Mouse (Mus musculus): ENCODE results near the gene Morc2a. TPM values are rescaled to one million over a fixed set of nuclear protein-coding genes. Genes with fewer than 3 reads are reported as not detected.

Gene Morc2a
- polyA plus RNA-seq, 1 experiment from 2014 or later = 6.9 TPM

DNA sequence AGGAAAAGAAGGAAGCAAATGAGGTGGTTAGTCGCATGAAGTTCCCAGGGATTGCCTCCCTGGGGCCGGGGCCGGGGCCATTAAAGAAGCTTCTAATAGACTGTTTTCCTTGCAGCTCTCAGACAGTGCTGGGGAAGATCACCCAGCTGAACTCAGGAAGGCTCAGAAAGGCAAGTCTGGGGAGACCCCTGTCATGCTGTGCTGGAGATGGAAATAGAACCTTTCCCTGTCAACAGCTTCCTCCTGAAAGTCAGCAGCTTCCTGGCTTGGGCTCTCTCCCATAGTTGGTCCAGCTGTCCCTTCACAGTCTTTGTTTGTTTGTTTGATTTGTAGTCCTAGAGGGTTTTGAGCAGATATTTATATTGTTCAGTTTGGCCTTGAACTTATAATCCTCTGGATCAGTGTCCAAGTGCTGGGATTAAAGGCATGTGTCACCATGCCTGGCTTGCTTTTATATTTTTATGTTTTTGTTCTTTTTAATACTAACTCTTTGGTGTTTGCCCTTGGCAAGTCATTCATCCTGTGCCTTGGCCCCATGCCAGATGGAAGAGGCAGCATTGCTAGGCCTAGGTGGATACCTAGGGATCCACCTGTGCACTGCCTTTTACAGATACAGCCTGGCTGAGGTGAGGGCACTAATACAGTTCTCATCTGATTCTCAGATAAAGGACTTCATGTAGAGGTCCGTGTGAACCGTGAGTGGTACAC, 35.9 kb downstream of the Morc2a start:
- 84% methylated on average over 5 of the region's 5 CpGs for WGBS (ENCODE audit: insufficient replicate concordance)
- ATAC-seq (ENCODE audit: low read depth) (no peak), DNase-seq (no peak)
- no peaks in the 10 kb centered on the region for H3K27me3 ChIP-seq
- no peak overlapping the region for H3K9ac ChIP-seq
- peaks cover 89% of the 10 kb centered on the region for H3K36me3 ChIP-seq
- H3K9me3 ChIP-seq (replicated peaks) = no peaks in the 10 kb centered on the region
- no peaks in the 10 kb centered on the region for H3K4me1 ChIP-seq (replicated peaks)
- H3K27ac ChIP-seq = no peak overlapping the region
- H3K4me3 ChIP-seq (replicated peaks) = no peak overlapping the region
- H3K4me2 ChIP-seq = no peak overlapping the region

DNA sequence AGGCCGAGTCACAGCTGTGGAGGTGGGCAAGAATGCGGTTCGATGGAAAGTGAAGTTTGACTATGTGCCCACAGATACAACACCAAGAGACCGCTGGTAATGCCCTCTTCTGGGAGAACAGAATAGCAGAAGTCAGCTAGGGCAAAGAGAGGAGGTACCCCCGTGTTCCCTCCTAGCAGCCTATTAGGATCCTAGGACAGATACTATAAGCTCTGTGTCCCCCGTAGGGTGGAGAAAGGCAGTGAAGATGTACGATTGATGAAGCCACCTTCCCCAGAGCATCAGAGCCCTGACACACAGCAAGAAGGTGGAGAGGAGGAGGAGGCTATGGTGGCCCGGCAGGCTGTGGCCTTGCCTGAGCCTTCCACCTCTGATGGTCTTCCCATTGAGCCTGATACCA, 36.4 kb downstream of the Morc2a start:
- Histone ChIP-seq H3K4me1 (replicated peaks) (no peaks in the 10 kb centered on the region), H3K27me3 (no peaks in the 10 kb centered on the region), H3K9ac (no peak overlapping the region), H3K27ac (no peak overlapping the region), H3K4me3 (replicated peaks) (no peak overlapping the region), H3K36me3 (peaks cover 89% of the 10 kb centered on the region), H3K4me2 (no peak overlapping the region), H3K9me3 (replicated peaks) (no peaks in the 10 kb centered on the region)
- ATAC-seq (ENCODE audit: low read depth) (no peak), DNase-seq (no peak)
- WGBS (ENCODE audit: insufficient replicate concordance) = 88% methylated on average over 8 of the region's 8 CpGs

DNA sequence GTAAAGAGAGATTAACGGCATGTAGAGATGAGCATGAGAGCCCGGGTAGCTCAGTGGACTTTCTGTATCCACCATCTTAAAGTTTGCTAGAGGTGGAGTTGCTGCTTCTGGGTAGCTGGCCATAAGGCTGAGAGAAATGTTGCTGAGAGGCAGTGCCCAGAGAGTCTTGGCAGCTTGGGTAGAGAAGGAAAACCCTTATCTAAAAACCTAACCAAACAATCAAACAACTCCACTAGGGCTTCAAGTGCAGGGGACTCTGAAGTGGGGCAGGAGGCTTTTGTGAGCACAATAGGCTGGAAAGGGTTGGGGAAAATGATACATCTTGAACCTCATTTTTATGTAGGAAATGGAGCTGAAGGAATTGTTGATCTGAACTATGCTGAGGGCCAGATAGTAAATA, 37.3 kb downstream of the Morc2a start:
- DNase-seq (no peak), ATAC-seq (ENCODE audit: low read depth) (no peak)
- Histone ChIP-seq H3K36me3 (peaks cover 88% of the 10 kb centered on the region), H3K27ac (no peak overlapping the region), H3K4me3 (replicated peaks) (no peak overlapping the region), H3K9me3 (replicated peaks) (no peaks in the 10 kb centered on the region), H3K4me1 (replicated peaks) (no peaks in the 10 kb centered on the region), H3K27me3 (no peaks in the 10 kb centered on the region), H3K9ac (no peak overlapping the region), H3K4me2 (no peak overlapping the region)
- 86% methylated on average over 2 of the region's 2 CpGs for WGBS (ENCODE audit: insufficient replicate concordance)

DNA sequence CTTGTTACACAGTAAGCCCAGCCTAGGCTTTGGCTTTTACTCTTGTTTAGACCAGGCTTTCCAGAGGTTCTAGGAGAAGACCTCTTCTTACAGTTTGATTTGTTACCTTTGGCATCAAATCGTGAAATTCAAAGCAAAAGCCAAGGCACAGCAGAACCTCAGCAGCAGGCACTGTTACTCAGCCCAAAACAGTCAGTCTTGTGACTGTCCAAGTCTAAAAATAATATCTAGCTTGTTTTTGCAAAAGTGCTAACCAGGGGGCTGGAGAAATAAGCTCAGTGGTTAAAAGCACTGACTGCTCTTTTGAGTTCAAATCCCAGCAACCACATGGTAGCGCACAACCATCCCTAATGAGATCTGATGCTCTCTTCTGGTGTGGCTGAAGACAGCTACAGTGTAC, 37.9 kb downstream of the Morc2a start:
- H3K4me1 ChIP-seq (replicated peaks) = no peaks in the 10 kb centered on the region
- H3K36me3 ChIP-seq = peaks cover 89% of the 10 kb centered on the region
- H3K27me3 ChIP-seq = no peaks in the 10 kb centered on the region
- no peak overlapping the region for H3K4me2 ChIP-seq
- no peaks in the 10 kb centered on the region for H3K9me3 ChIP-seq (replicated peaks)
- H3K4me3 ChIP-seq (replicated peaks) = no peak overlapping the region
- H3K9ac ChIP-seq = no peak overlapping the region
- no peak overlapping the region for H3K27ac ChIP-seq
- 79% methylated on average over 2 of the region's 2 CpGs for WGBS (ENCODE audit: insufficient replicate concordance)
- DNase-seq = no peak
- no peak for ATAC-seq (ENCODE audit: low read depth)

DNA sequence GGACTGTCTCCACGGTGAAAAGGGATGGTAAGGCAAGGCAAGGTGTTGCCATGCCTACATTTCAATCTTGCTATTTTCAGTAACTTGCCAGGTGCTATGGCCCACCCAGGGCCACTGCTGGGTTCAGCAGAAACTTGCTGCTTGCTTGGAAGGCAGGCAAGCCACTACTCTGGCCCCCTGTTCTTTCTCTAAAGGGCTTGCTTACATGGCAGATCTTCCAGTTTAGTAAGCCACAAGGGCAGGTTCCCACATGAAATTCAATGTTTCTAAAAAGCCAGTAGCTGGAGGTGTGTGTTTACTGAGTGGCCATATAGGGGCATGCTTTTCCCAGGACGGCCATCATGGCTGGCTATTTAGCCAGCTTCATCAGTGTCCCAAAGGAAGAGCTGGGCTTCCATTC, 42.8 kb downstream of the Morc2a start:
- no peak overlapping the region for H3K9ac ChIP-seq
- WGBS (ENCODE audit: insufficient replicate concordance) = 75% methylated on average over 2 of the region's 2 CpGs
- no peak overlapping the region for H3K4me3 ChIP-seq (replicated peaks)
- no peak overlapping the region for H3K4me2 ChIP-seq
- H3K36me3 ChIP-seq = peaks cover 50% of the 10 kb centered on the region
- DNase-seq (no peak), ATAC-seq (ENCODE audit: low read depth) (no peak)
- no peak overlapping the region for H3K27ac ChIP-seq
- no peaks in the 10 kb centered on the region for H3K27me3 ChIP-seq
- H3K9me3 ChIP-seq (replicated peaks) = no peaks in the 10 kb centered on the region
- no peaks in the 10 kb centered on the region for H3K4me1 ChIP-seq (replicated peaks)

DNA sequence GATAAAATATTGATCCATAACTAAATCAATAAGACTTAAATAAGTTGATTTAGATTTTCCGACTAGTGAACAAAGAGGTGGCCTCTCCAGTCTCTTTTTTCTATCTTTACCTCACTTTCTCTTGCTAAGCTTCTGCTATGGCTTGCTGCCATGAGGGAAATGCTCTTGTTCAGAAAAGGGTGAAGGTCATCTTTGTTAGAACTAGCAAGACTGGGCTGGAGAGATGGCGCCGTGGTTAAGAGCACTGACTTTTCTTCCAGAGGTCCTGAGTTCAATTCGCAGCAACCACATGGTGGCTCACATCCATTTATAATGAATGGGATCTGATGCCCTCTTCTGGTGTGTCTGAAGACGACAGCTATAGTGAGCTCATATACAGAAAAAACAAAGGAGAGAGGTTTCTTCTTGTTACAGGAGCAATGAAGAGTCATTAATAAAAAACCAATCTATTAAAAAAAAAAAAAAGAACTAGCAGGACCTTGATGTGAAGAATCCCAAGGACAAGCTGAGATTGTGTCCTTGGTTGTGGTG, 47.2 kb downstream of the Morc2a start:
- ATAC-seq (ENCODE audit: low read depth) (no peak), DNase-seq (no peak)
- peaks cover 10% of the 10 kb centered on the region for H3K36me3 ChIP-seq
- WGBS (ENCODE audit: insufficient replicate concordance) = 69% methylated on average over 5 of the region's 5 CpGs
- no peaks in the 10 kb centered on the region for H3K27me3 ChIP-seq
- H3K4me1 ChIP-seq (replicated peaks) = no peaks in the 10 kb centered on the region
- no peak overlapping the region for H3K9ac ChIP-seq
- H3K4me3 ChIP-seq (replicated peaks) = no peak overlapping the region
- no peak overlapping the region for H3K4me2 ChIP-seq
- no peak overlapping the region for H3K27ac ChIP-seq
- H3K9me3 ChIP-seq (replicated peaks) = no peaks in the 10 kb centered on the region

DNA sequence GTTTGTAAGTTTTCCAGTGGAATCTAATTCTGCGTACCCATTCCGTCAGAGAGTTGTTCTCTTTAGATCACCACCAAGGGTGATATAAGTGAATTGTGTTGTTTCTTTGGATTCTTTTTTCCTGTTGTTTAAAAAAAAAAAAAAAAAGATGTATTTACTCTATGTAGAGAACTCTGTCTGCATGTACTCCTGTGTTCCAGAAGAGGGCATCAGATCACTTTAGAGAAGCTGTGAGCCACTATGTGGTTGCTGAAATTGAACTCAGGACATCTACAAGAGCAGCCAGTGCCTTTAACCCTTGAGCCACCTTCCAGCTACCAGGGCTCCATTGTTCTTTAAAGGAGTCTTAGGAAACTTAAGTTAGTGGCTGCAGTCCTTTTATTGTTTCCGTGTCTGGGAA, 48.5 kb downstream of the Morc2a start:
- H3K27me3 ChIP-seq = no peaks in the 10 kb centered on the region
- no peaks in the 10 kb centered on the region for H3K9me3 ChIP-seq (replicated peaks)
- H3K36me3 ChIP-seq = no peaks in the 10 kb centered on the region
- no peak overlapping the region for H3K9ac ChIP-seq
- DNase-seq = no peak
- H3K4me3 ChIP-seq (replicated peaks) = no peak overlapping the region
- ATAC-seq (ENCODE audit: low read depth) = no peak
- no peak overlapping the region for H3K4me2 ChIP-seq
- no peak overlapping the region for H3K27ac ChIP-seq
- WGBS (ENCODE audit: insufficient replicate concordance) = 68% methylated on average over 3 of the region's 3 CpGs
- no peaks in the 10 kb centered on the region for H3K4me1 ChIP-seq (replicated peaks)

DNA sequence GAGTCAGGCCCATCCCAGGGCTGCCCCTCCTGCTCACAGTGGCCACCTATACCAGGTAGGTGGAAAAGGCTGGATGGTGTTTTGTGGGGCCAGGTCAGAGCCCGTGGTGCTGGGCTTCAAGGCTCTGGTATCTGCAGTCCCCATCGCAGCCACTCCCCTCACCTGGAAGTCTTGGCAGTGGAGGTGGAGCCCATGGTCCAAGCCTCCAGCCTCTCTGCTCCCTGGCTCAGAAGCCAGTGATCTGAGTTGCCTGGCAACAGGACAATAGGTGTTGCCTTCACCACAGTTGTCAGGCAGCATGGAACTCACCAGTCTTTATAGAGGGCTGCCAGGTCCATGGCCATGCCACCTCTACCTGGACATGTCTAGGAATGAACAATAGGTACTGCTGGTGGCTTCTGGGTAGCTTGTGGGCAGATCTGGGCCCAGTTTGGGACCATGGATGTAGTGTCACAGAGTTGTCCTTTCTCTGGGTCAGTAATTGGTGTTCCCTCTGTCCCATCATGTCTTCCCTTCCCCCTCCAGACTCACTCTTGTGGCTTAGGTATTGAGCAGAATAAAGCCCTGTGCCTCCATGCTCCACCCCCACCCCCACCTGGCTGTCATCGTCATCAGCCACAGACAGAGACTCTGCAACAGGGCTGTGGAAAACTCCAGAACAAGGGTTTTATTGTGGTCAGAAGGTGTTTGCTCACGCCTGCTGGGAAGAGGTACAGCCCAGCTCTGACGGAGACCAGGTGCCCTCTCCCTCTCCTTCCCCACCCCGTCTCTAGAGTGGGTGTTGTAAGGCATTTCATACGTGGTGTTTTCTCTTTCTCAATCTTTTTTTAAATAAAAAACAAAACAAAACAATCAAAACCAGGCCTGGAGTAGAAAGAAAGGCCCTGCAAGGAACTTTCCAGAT, 54.4 kb downstream of the Morc2a start:
- 62% methylated on average over 7 of the region's 7 CpGs for WGBS (ENCODE audit: insufficient replicate concordance)
- no peak for ATAC-seq (ENCODE audit: low read depth)
- H3K27ac ChIP-seq = no peak overlapping the region

DNA sequence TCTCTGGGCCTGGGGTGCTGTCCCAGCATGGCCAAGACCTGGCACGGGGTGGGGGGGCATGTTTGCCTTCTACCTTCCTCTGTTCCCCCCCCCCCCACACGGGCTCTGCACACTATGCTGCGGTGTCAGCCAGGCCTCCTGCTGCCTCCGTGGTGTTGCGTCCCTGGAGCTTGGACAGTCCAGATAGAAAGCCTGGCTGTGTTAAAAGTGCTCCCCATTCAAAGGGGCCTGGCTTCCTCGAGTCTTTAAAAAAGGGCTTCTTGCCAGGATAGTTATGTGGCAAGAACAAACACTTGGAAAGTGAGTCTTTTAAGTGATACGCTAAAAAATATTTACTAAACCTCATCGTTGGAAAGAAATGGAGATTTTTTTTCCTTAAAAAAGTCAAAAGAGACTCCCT, 55.4 kb downstream of the Morc2a start:
- Histone ChIP-seq H3K4me2 (no peak overlapping the region), H3K9ac (no peak overlapping the region), H3K4me3 (replicated peaks) (no peak overlapping the region), H3K9me3 (replicated peaks) (no peaks in the 10 kb centered on the region), H3K27me3 (no peaks in the 10 kb centered on the region), H3K4me1 (replicated peaks) (peaks cover 7% of the 10 kb centered on the region; the same call in 1 of the 2 replicates), H3K36me3 (no peaks in the 10 kb centered on the region), H3K27ac (no peak overlapping the region)
- WGBS (ENCODE audit: insufficient replicate concordance) = 72% methylated on average over 8 of the region's 8 CpGs
- DNase-seq = no peak
- no peak for ATAC-seq (ENCODE audit: low read depth)

More for the DNA sequence above, 54.4 kb downstream of the Morc2a start:
- H3K9me3 ChIP-seq (replicated peaks) = no peaks in the 10 kb centered on the region
- H3K36me3 ChIP-seq = no peaks in the 10 kb centered on the region
- H3K4me3 ChIP-seq (replicated peaks) = no peak overlapping the region
- H3K9ac ChIP-seq = no peak overlapping the region
- H3K4me1 ChIP-seq (replicated peaks) = peaks cover 7% of the 10 kb centered on the region; the same call in 1 of the 2 replicates
- no peak overlapping the region for H3K4me2 ChIP-seq
- no peaks in the 10 kb centered on the region for H3K27me3 ChIP-seq
- DNase-seq = no peak

DNA sequence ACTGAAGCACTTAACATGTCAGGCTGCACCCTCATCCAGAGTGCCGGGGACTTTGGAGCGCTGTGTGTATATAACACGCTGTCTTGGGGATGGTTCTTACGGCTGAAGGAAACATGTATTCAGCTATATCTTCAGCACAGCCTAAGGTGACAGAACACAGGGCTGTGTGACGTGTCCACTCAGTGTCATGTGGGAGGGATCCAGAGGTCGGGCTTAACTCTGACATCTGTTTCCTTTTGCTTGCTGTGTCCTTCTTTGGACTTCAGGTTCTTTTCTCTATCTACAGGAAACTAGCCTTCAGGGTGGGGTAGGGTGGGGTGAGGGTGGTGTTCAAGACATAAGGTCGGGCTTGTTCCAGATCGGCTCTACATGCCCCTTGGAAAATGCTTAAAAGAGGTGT, 58.1 kb downstream of the Morc2a start:
- Histone ChIP-seq H3K4me1 (replicated peaks) (peaks cover 7% of the 10 kb centered on the region; the same call in 1 of the 2 replicates), H3K4me2 (no peak overlapping the region), H3K27me3 (no peaks in the 10 kb centered on the region), H3K27ac (no peak overlapping the region), H3K9me3 (replicated peaks) (no peaks in the 10 kb centered on the region), H3K4me3 (replicated peaks) (no peak overlapping the region), H3K36me3 (no peaks in the 10 kb centered on the region), H3K9ac (no peak overlapping the region)
- peak; percentile 45; the same call in 1 of the 2 replicates for ATAC-seq (ENCODE audit: low read depth)
- 39% methylated on average over 8 of the region's 8 CpGs for WGBS (ENCODE audit: insufficient replicate concordance)
- DNase-seq = no peak

DNA sequence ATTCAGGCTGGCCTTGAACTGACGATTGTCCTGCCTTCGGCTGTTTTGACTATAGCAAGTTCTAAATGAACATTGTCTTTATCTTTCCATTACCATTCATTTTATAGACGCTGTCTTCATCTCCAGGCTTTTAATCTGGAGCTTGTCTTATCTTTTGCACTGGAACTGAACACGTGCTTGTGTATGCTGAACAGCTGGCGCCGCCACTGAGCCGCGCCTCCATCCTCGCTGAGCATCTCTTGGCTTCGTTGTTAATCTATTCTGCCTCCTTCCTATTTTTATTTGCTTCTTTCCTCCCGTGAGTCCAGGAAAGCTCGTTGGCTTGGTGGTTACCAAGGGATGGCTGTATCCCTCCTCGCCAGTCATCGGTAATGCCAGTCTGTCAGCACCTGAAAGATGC, 61.2 kb downstream of the Morc2a start:
- no peak for ATAC-seq (ENCODE audit: low read depth)
- 49% methylated on average over 14 of the region's 14 CpGs for WGBS (ENCODE audit: insufficient replicate concordance)
- no peak for DNase-seq

More for the DNA sequence above, 61.2 kb downstream of the Morc2a start:
- Histone ChIP-seq H3K9me3 (replicated peaks) (no peaks in the 10 kb centered on the region), H3K36me3 (no peaks in the 10 kb centered on the region), H3K4me2 (no peak overlapping the region), H3K27me3 (no peaks in the 10 kb centered on the region), H3K27ac (no peak overlapping the region), H3K4me1 (replicated peaks) (peaks cover 7% of the 10 kb centered on the region; the same call in 1 of the 2 replicates), H3K9ac (no peak overlapping the region), H3K4me3 (replicated peaks) (no peak overlapping the region)

Data from liver, embryonic 13.5 days (tissue).